Mouse (Mus musculus) neural tube, embryonic 13.5 days (tissue): ENCODE results near the gene Pwwp2b. TPM values are rescaled to one million over a fixed set of nuclear protein-coding genes. Genes with fewer than 3 reads are reported as not detected.
A peak's percentile ranks its signal among the peaks of the same experiment; 100 is the strongest.

Source experiments
- ATAC-seq: fragments of 200-750 bp; cut with Nextera tagmentation; 2 replicates; pipeline ENCODE4 v1.8.0; 2017; ENCODE audit warnings: low read depth, mild to moderate bottlenecking, moderate TSS enrichment, moderate library complexity
- H3K27ac ChIP-seq: fragments of 300-500 bp; sonication (generic); replicated peaks from 2 replicates; pipeline ENCODE4 v1.5.1; 2015; ENCODE audit warnings: moderate library complexity, mild to moderate bottlenecking, inconsistent platforms
- H3K27me3 ChIP-seq: fragments of 300-500 bp; sonication (generic); 2 replicates; pipeline ENCODE4 v1.6.1; 2015; ENCODE audit warnings: mild to moderate bottlenecking, inconsistent platforms
- H3K36me3 ChIP-seq: fragments of 300-500 bp; sonication (generic); 2 replicates; pipeline ENCODE4 v1.6.1; 2015; ENCODE audit warnings: mild to moderate bottlenecking, inconsistent platforms
- H3K4me1 ChIP-seq: fragments of 300-500 bp; sonication (generic); replicated peaks from 2 replicates; pipeline ENCODE4 v1.6.1; 2015; ENCODE audit warnings: inconsistent platforms
- H3K4me2 ChIP-seq: fragments of 300-500 bp; sonication (generic); 2 replicates; pipeline ENCODE4 v1.6.1; 2015; ENCODE audit warnings: inconsistent platforms, mild to moderate bottlenecking, moderate library complexity
- H3K4me3 ChIP-seq: fragments of 300-500 bp; sonication (generic); 2 replicates; pipeline ENCODE4 v1.5.1; 2015; ENCODE audit warnings: mild to moderate bottlenecking, inconsistent platforms
- H3K9ac ChIP-seq: fragments of 300-500 bp; sonication (generic); 2 replicates; pipeline ENCODE4 v1.6.1; 2015; ENCODE audit warnings: moderate library complexity, mild to moderate bottlenecking, inconsistent platforms
- H3K9me3 ChIP-seq: fragments of 300-500 bp; sonication (generic); 2 replicates; pipeline ENCODE4 v1.6.1; 2016; ENCODE audit warnings: inconsistent platforms
- whole genome bisulfite sequencing: fragments of 180-500 bp; shearing (Covaris S2); methylation state at CpG from one replicate; pipeline ENCODE4 v1.1.7; 2015; 5-methylcytosine and 5-hydroxymethylcytosine counted together
- polyA plus RNA-seq: library from polyadenylated mRNA; unstranded; fragments of >200 nt; fragmentation: Nextera tagmentation; extraction: Ambion mirVana; gene quantifications from 2 replicates; pipeline ENCODE4 v1.2.1, GENCODE M21; 2015

Pwwp2b gene
- polyA plus RNA-seq, 1 experiment from 2014 or later, result 5.5 TPM

DNA sequence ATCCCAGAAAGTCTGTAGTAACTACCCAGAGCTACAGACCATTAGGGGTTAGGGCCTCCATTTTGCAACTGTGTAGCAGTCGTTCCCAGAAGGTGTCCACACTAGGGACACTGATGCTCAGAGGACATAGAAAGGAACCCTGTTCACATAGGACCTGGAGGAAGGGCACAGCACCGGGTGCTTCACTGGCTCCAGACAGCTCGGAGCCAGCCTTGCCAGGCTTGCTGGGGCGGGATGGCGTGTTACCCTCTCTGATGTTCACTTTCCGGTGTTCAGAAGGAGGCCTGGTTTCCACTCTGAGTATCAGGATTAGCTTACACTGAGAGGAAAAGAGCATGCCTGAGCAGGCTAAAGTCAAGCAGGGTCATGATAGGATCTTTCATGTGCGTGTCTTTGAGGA lies 32.3 kb upstream of the Pwwp2b start:
- Histone ChIP-seq H3K4me3 (no peak overlapping the region), H3K9me3 (no peaks in the 10 kb centered on the region), H3K36me3 (no peaks in the 10 kb centered on the region), H3K27me3 (no peaks in the 10 kb centered on the region), H3K9ac (no peak overlapping the region), H3K27ac (no peak overlapping the region), H3K4me1 (peaks cover 14% of the 10 kb centered on the region), H3K4me2 (no peak overlapping the region)
- no peak for ATAC-seq
- 92% methylated on average over 7 of the region's 7 CpGs for WGBS

DNA sequence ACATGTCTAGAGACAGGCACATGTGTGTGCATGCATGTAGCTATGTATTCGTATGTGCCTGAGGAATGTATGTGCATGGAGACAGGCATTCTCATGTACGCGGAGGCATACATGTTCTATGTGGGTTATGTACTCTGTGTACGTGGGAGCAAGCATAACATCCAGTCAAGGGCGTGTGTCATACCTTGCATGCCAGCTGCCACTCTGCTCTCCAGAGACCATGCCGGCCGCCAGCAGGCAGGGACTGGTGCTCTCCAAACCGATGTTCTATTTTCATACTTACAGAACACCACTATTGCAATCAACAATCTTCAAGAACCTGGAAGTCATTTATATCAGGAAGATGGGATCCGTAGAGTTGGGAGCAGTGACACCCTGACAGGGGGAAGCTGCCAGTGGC lies 31.8 kb upstream of the Pwwp2b start:
- H3K4me2 ChIP-seq, result no peak overlapping the region
- no peak overlapping the region for H3K9ac ChIP-seq
- 92% methylated on average over 9 of the region's 9 CpGs for WGBS
- no peaks in the 10 kb centered on the region for H3K27me3 ChIP-seq
- no peak overlapping the region for H3K27ac ChIP-seq
- peaks cover 14% of the 10 kb centered on the region for H3K4me1 ChIP-seq
- ATAC-seq, result no peak
- no peak overlapping the region for H3K4me3 ChIP-seq
- H3K9me3 ChIP-seq, result no peaks in the 10 kb centered on the region
- H3K36me3 ChIP-seq, result no peaks in the 10 kb centered on the region

DNA sequence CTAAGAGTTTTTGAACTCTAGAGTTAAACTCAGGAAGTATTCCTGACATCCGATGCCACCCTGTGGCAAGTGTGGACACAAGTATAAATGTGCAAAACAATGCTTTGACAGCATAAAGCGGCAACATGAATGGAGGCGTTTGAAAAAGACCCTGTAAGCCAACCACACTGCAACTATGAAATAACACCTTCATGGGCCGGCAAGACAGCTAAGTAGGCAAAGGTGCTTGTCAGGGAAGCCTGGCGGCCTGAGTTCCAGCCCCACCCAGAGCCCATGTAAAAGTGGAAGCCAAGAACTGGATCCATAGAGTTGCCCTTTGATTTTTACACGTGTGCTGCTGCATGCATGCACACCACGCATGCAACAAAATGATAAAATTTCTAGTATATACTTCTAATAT lies 31.2 kb upstream of the Pwwp2b start:
- H3K36me3 ChIP-seq, result no peaks in the 10 kb centered on the region
- H3K4me2 ChIP-seq, result no peak overlapping the region
- ATAC-seq, result no peak
- H3K4me3 ChIP-seq, result no peak overlapping the region
- no peaks in the 10 kb centered on the region for H3K9me3 ChIP-seq
- H3K9ac ChIP-seq, result no peak overlapping the region
- 87% methylated on average over 7 of the region's 7 CpGs for WGBS
- H3K27ac ChIP-seq, result no peak overlapping the region
- no peaks in the 10 kb centered on the region for H3K27me3 ChIP-seq
- H3K4me1 ChIP-seq, result peaks cover 14% of the 10 kb centered on the region

DNA sequence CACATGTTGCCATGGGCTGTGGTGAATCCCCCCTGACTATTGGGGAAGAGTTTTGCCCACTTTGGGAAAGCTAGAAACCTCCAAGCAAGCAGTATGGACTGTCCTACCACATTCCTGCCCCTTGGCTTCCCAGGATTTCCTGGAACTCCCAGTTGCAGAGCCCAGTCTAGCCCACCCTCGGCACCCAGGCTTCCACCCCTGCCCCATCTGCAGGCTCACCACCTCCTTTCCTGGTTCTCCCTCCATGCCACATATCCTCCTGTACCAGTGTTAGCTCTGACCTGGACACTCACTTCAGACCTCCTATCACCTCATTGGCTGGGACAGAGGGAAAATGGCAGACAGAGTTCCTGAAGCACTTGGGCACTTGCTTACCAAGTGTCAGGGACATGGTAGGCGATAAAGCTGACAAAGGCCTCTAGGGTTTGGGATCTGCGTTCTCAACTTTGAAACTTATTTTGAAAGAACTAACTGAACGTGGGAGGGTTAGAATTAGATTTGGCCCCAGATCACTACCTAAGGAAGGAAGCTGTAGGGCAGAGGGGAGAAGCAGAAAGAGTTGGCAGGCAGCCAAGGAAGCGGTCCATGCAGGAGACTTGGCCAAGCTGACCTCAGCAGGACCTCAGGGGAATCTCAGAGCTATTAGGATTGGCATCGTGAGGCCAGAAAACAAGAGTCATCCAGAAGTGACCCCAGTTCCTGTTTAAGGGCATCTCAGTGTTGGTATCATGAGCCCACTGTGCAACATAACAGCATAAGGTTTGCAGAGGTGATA lies 29.5 kb upstream of the Pwwp2b start:
- 76% methylated on average over 6 of the region's 6 CpGs for WGBS
- Histone ChIP-seq H3K9ac (0 out of 2 replicates have a peak overlapping the region, but pooled peaks have one; percentile 13), H3K4me3 (no peak overlapping the region), H3K27ac (no peak overlapping the region), H3K4me2 (no peak overlapping the region), H3K27me3 (no peaks in the 10 kb centered on the region), H3K9me3 (no peaks in the 10 kb centered on the region), H3K4me1 (peaks cover 3% of the 10 kb centered on the region), H3K36me3 (no peaks in the 10 kb centered on the region)
- no peak for ATAC-seq

DNA sequence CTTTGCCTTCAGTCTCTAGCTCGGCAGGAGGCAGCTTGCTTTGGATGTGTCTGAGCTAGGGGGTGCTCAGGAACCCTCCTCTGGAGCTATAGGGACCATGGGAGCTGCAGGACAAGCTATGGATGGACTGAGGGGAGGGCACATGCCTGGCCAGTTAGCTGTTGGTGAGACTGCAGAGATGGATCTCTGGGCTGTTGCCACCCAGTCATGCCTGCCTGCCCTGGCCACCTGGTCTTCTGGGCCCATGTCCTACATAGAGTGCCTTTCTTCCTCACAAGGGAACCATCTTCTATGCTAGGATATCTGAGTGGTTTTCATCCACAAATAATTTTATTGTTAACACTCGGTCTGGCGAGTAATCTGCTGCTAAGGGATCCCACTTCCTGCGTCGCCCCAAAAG lies 28.8 kb upstream of the Pwwp2b start:
- H3K9me3 ChIP-seq, result no peaks in the 10 kb centered on the region
- H3K4me1 ChIP-seq, result no peaks in the 10 kb centered on the region
- H3K36me3 ChIP-seq, result no peaks in the 10 kb centered on the region
- no peak overlapping the region for H3K4me3 ChIP-seq
- H3K27me3 ChIP-seq, result no peaks in the 10 kb centered on the region
- no peak for ATAC-seq
- 87% methylated on average over 5 of the region's 5 CpGs for WGBS
- H3K27ac ChIP-seq, result no peak overlapping the region
- H3K4me2 ChIP-seq, result no peak overlapping the region
- 0 out of 2 replicates have a peak overlapping the region, but pooled peaks have one; percentile 13 for H3K9ac ChIP-seq

DNA sequence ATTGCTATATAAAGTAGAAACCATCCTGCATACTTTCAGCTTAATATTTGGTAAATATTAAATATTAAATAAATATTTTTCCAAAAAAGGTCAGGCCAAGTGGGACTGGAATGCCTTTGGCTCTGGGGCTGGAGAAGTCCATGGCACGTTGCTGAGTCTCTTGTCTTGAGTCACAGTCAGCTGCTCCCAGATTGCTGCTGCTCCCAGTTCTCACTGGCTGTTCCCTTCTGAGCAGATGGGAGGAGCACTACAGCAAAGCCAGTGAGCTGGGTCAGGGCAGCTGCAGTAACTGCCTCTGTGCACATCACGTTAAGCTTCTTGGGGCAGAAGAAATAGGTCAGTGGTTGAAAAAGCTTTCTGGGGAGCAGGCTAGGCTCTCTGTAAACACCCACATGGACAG lies 28.0 kb upstream of the Pwwp2b start:
- 32% methylated on average over 2 of the region's 2 CpGs for WGBS
- Histone ChIP-seq H3K4me2 (no peak overlapping the region), H3K4me3 (no peak overlapping the region), H3K36me3 (no peaks in the 10 kb centered on the region), H3K9ac (no peak overlapping the region), H3K27me3 (no peaks in the 10 kb centered on the region), H3K4me1 (no peaks in the 10 kb centered on the region), H3K9me3 (no peaks in the 10 kb centered on the region), H3K27ac (no peak overlapping the region)
- no peak for ATAC-seq

- no peak overlapping the region for H3K9ac ChIP-seq
- H3K27ac ChIP-seq, result no peak overlapping the region
- no peak overlapping the region for H3K4me3 ChIP-seq
- H3K4me2 ChIP-seq, result no peak overlapping the region
- no peak for ATAC-seq
- H3K36me3 ChIP-seq, result no peaks in the 10 kb centered on the region
- no peaks in the 10 kb centered on the region for H3K9me3 ChIP-seq
- H3K4me1 ChIP-seq, result no peaks in the 10 kb centered on the region
- 84% methylated on average over 5 of the region's 5 CpGs for WGBS
- no peaks in the 10 kb centered on the region for H3K27me3 ChIP-seq
Observed at GRCm38 (mm10) chr7:139221072-139221471, 27.2 kb upstream of the Pwwp2b start.

GRCm38 (mm10) chr7:139221856-139222255 lies 26.4 kb upstream of the Pwwp2b start:
- no peaks in the 10 kb centered on the region for H3K9me3 ChIP-seq
- H3K4me3 ChIP-seq, result no peak overlapping the region
- 72% methylated on average over 2 of the region's 2 CpGs for WGBS
- no peaks in the 10 kb centered on the region for H3K36me3 ChIP-seq
- no peaks in the 10 kb centered on the region for H3K27me3 ChIP-seq
- H3K9ac ChIP-seq, result no peak overlapping the region
- no peak for ATAC-seq
- no peak overlapping the region for H3K27ac ChIP-seq
- no peak overlapping the region for H3K4me2 ChIP-seq
- no peaks in the 10 kb centered on the region for H3K4me1 ChIP-seq

GRCm38 (mm10) chr7:139222341-139222740 lies 25.9 kb upstream of the Pwwp2b start:
- H3K4me3 ChIP-seq, result no peak overlapping the region
- no peak for ATAC-seq
- H3K36me3 ChIP-seq, result no peaks in the 10 kb centered on the region
- H3K4me2 ChIP-seq, result no peak overlapping the region
- no peaks in the 10 kb centered on the region for H3K9me3 ChIP-seq
- H3K27ac ChIP-seq, result no peak overlapping the region
- H3K27me3 ChIP-seq, result no peaks in the 10 kb centered on the region
- 78% methylated on average over 4 of the region's 4 CpGs for WGBS
- H3K4me1 ChIP-seq, result no peaks in the 10 kb centered on the region
- H3K9ac ChIP-seq, result no peak overlapping the region

DNA sequence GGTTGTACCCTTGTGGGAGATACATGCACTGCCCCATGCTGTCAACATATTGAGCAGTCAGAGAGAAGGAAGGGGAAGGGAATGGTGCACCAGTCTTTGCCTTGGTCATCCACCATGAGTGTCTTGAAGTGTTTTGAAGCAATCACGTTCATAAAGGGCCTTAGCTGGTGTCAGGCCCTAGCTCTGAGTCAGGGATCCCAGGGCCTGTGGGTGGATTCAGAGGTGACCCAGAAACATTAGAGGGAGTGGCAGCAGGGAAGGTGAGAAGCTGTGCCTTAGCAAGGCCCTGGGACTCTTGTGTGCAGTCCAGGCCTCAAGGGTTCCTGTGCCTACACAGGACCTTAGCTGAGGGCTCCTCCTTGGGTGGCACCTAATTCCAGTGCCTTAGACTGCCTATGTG lies 24.2 kb upstream of the Pwwp2b start:
- Histone ChIP-seq H3K4me1 (no peaks in the 10 kb centered on the region), H3K9me3 (no peaks in the 10 kb centered on the region), H3K27ac (no peak overlapping the region), H3K27me3 (no peaks in the 10 kb centered on the region), H3K36me3 (no peaks in the 10 kb centered on the region), H3K4me3 (no peak overlapping the region), H3K4me2 (no peak overlapping the region), H3K9ac (no peak overlapping the region)
- ATAC-seq, result no peak
- 85% methylated on average over 1 of the region's 1 CpGs for WGBS

GRCm38 (mm10) chr7:139224725-139225124 lies 23.6 kb upstream of the Pwwp2b start:
- no peak overlapping the region for H3K4me2 ChIP-seq
- H3K27me3 ChIP-seq, result no peaks in the 10 kb centered on the region
- no peak for ATAC-seq
- WGBS, result 81% methylated on average over 8 of the region's 8 CpGs
- H3K4me1 ChIP-seq, result no peaks in the 10 kb centered on the region
- H3K9me3 ChIP-seq, result no peaks in the 10 kb centered on the region
- no peaks in the 10 kb centered on the region for H3K36me3 ChIP-seq
- no peak overlapping the region for H3K4me3 ChIP-seq
- H3K9ac ChIP-seq, result no peak overlapping the region
- no peak overlapping the region for H3K27ac ChIP-seq

DNA sequence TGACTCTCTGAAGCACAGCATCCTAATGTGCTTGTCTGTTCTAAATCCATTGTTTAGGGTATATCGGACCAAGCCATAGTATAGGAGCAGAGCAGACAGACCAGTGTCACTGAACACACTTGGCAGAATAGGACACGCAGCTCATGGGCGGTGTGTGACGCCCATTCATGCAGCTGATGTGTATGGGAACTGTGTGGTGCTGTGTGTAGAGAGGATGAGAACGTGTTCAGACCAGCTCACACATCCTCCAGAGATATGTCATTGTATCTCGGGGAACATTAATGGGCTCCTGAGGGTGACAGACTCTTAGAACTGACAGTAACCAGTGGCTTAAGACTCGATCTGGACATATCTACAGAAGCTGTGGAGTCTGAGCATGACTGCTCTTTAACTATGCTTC lies 21.9 kb upstream of the Pwwp2b start:
- Histone ChIP-seq H3K36me3 (no peaks in the 10 kb centered on the region), H3K4me1 (no peaks in the 10 kb centered on the region), H3K9me3 (no peaks in the 10 kb centered on the region), H3K27ac (no peak overlapping the region), H3K27me3 (no peaks in the 10 kb centered on the region), H3K9ac (no peak overlapping the region), H3K4me3 (no peak overlapping the region), H3K4me2 (no peak overlapping the region)
- 85% methylated on average over 7 of the region's 7 CpGs for WGBS
- no peak for ATAC-seq
